Mouse (Mus musculus) ES-E14 (cell line): ENCODE data around the gene Gps2.

Experiments
- CHD2 ChIP-seq: IDR thresholded peaks from 2 replicates; pipeline ENCODE4 v1.6.1; 2014; ENCODE audit warnings: mild to moderate bottlenecking, low read depth, low read length, inconsistent platforms
- MAFK ChIP-seq: IDR thresholded peaks from 2 replicates; pipeline ENCODE4 v1.6.1; 2014; ENCODE audit warnings: mild to moderate bottlenecking, low read depth, low read length, inconsistent platforms; ENCODE audit not compliant: insufficient read depth
- ZC3H11A ChIP-seq: IDR thresholded peaks from 2 replicates; pipeline ENCODE4 v1.6.1; 2012; ENCODE audit warnings: low read depth, mild to moderate bottlenecking, inconsistent platforms, low read length, borderline replicate concordance
- ZNF384 ChIP-seq: IDR thresholded peaks from 2 replicates; pipeline ENCODE4 v1.6.1; 2012; ENCODE audit warnings: low read depth, low read length, inconsistent platforms

DNA sequence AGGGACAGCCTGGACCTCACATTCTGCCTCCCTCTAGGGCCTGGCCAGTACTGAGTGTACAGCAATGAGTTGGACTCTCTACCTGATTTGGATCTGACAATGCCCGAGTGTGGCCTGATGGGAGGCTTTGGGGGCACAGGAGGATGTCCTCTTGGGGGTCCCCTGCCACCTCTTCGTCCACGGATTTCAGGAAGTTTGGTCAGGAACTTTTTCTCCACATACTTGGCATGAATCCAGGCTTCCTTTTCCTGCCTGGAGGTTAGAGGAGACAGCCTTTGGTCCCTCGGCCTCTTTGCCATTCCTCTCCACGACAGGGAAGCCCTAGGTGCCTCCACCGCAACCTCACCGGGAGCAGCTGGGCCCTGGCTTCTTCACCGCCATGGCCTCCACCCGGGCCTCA lies 29.4 kb upstream of the Gps2 start:
- TF ChIP-seq ZC3H11A (no peak), CHD2 (no peak), ZNF384 (no peak), MAFK (no peak)
